Mouse (Mus musculus): ENCODE results near the gene Cit.

GRCm38 (mm10) chr5:115866296-115866695 lies 21.2 kb downstream of the Cit start:
- TF ChIP-seq CTCF (IDR thresholded peaks at IDR 0.05; ENCODE audit: borderline replicate concordance, control insufficient read depth, extremely low read depth, insufficient read depth, low read length, poor library complexity) (no peak), POLR2A (IDR thresholded peaks at IDR 0.05; ENCODE audit: control insufficient read depth, extremely low read depth, insufficient read depth, low read length, poor library complexity) (no peak)
